Mouse (Mus musculus): Measurements from ENCODE around the gene Nwd1. TPM values are rescaled to one million over a fixed set of nuclear protein-coding genes. Genes with fewer than 3 reads are reported as not detected.

The Nwd1 gene
- total and polyA plus RNA-seq, 2 experiments from 2014 or later: 1.9 to 24.4 TPM

DNA sequence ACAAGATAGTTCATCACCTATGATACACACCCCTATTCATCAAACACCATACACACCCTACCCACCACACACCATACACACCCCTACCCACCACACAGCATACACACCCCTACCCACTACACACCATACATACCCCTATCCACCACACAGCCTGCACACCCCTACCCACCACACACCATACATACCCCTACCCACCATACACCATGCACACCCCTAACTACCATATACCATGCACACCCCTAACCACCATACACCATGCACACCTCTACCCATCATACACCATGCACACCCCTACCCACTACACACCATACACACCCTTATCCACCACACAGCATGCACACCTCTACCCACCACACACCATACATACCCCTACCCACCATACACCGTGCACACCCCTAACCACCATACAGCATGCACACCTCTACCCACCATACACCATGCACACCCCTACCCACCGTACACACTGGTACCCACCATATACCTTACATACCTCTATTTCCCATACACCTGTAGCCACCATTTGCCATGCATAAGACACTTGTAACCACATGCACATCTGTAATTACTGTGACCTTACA is 51.9 kb downstream of the Nwd1 start:
- 97% methylated on average over 2 of the region's 2 CpGs for WGBS

DNA sequence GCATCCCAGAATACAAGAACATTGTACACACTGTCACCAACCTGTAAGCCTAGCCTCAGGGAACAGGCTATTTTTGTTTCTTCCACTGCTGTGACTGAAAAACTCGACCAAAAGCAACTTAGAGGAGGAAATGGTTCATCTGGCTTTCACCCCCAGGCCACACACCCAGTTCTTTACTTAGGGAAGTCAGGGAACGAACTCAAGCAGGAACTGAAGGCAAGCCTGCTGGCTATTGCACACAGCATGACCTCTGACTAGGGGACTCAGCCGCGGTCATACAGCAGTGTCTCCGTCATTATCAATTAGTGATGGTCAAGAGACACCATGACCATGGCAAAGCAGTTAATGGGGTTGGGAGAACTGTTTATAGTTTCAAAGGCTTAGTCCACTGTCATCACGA is 66.1 kb downstream of the Nwd1 start:
- ATAC-seq (no peak), DNase-seq (no peak)
- H3K9ac ChIP-seq: no peak overlapping the region
- no peak for TF ChIP-seq CTCF (IDR thresholded peaks at IDR 0.05; ENCODE audit: low read depth)
- H3K4me1 ChIP-seq (ENCODE audit: insufficient read depth): no peaks in the 10 kb centered on the region
- no peak overlapping the region for H3K4me2 ChIP-seq (ENCODE audit: low read depth)
- no peaks in the 10 kb centered on the region for H3K27me3 ChIP-seq (ENCODE audit: insufficient read depth, low read length)
- no peaks in the 10 kb centered on the region for H3K9me3 ChIP-seq (ENCODE audit: low read length)
- no peaks in the 10 kb centered on the region for H3K36me3 ChIP-seq (ENCODE audit: insufficient read depth)
- no peak overlapping the region for H3K27ac ChIP-seq (ENCODE audit: low read depth, low read length)
- no peak overlapping the region for H3K4me3 ChIP-seq (ENCODE audit: low read depth, low read length)
- WGBS: 62% methylated on average over 6 of the region's 6 CpGs

More for the DNA sequence above, 51.9 kb downstream of the Nwd1 start:
- H3K4me1 ChIP-seq (ENCODE audit: insufficient read depth): no peaks in the 10 kb centered on the region
- DNase-seq: no peak
- no peak overlapping the region for H3K4me2 ChIP-seq (ENCODE audit: low read depth)
- no peak overlapping the region for H3K4me3 ChIP-seq (ENCODE audit: low read depth, low read length)
- no peak for TF ChIP-seq CTCF (IDR thresholded peaks at IDR 0.05; ENCODE audit: low read depth)
- no peaks in the 10 kb centered on the region for H3K9me3 ChIP-seq (ENCODE audit: low read length)
- H3K9ac ChIP-seq: no peak overlapping the region
- ATAC-seq: no peak
- H3K36me3 ChIP-seq (ENCODE audit: insufficient read depth): peaks cover 3% of the 10 kb centered on the region; the same call in 1 of the 2 replicates
- no peak overlapping the region for H3K27ac ChIP-seq (ENCODE audit: low read depth, low read length)
- no peaks in the 10 kb centered on the region for H3K27me3 ChIP-seq (ENCODE audit: insufficient read depth, low read length)

DNA sequence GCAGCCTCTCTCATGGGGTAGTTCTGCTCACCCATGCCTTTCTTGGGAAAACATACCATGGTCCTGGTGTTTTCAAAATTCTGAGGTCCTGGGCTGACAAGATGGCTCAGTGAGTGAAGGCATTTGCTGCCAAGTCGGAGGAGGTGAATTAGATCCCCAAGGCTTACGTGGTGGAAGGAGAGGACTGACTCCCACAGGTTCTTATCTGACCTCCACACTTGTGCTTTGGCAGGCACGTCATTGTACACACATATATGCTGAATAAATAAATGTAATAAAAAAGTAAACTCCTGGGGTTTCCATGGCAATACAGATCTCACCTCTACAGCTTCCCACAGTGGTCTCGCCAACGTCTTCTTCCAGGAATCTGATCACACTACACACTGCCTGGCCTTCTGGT is 70.1 kb downstream of the Nwd1 start:
- no peak for TF ChIP-seq CTCF (IDR thresholded peaks at IDR 0.05; ENCODE audit: low read depth)
- no peak overlapping the region for H3K27ac ChIP-seq (ENCODE audit: low read depth, low read length)
- no peaks in the 10 kb centered on the region for H3K4me1 ChIP-seq (ENCODE audit: insufficient read depth)
- no peak overlapping the region for H3K4me3 ChIP-seq (ENCODE audit: low read depth, low read length)
- ATAC-seq (no peak), DNase-seq (no peak)
- H3K9ac ChIP-seq: no peak overlapping the region
- no peak overlapping the region for H3K4me2 ChIP-seq (ENCODE audit: low read depth)
- H3K36me3 ChIP-seq (ENCODE audit: insufficient read depth): no peaks in the 10 kb centered on the region
- no peaks in the 10 kb centered on the region for H3K27me3 ChIP-seq (ENCODE audit: insufficient read depth, low read length)
- 76% methylated on average over 5 of the region's 5 CpGs for WGBS
- H3K9me3 ChIP-seq (ENCODE audit: low read length): no peaks in the 10 kb centered on the region

DNA sequence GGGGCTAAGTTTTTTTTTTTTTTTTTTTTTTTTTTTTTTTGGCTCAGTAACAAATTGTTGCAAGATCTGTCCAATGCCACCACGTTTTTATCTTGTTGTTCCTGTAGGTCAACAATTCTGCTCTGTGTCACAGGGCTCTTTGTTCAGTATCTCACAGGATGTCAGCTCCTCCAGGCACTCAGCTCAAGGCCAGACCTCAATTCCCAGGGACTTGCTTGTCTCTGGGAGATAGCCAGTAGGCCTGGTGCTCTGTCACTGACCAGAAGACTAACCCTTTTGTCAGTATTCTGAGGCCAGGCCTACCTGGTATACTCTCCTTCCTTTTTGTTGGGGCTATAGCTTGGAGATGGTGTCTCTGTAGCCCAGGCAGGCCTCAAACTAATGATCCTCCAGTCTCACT is 74.0 kb downstream of the Nwd1 start:
- Histone ChIP-seq H3K27me3 (ENCODE audit: insufficient read depth, low read length) (no peaks in the 10 kb centered on the region), H3K4me2 (ENCODE audit: low read depth) (no peak overlapping the region), H3K4me3 (ENCODE audit: low read depth, low read length) (no peak overlapping the region), H3K9ac (no peak overlapping the region), H3K36me3 (ENCODE audit: insufficient read depth) (peaks cover 8% of the 10 kb centered on the region), H3K27ac (ENCODE audit: low read depth, low read length) (no peak overlapping the region), H3K4me1 (ENCODE audit: insufficient read depth) (peaks cover 7% of the 10 kb centered on the region; the same call in 1 of the 2 replicates), H3K9me3 (ENCODE audit: low read length) (no peaks in the 10 kb centered on the region)
- 19% methylated on average over 1 of the region's 1 CpGs for WGBS
- ATAC-seq: no peak
- no peak for TF ChIP-seq CTCF (IDR thresholded peaks at IDR 0.05; ENCODE audit: low read depth)
- DNase-seq: no peak

DNA sequence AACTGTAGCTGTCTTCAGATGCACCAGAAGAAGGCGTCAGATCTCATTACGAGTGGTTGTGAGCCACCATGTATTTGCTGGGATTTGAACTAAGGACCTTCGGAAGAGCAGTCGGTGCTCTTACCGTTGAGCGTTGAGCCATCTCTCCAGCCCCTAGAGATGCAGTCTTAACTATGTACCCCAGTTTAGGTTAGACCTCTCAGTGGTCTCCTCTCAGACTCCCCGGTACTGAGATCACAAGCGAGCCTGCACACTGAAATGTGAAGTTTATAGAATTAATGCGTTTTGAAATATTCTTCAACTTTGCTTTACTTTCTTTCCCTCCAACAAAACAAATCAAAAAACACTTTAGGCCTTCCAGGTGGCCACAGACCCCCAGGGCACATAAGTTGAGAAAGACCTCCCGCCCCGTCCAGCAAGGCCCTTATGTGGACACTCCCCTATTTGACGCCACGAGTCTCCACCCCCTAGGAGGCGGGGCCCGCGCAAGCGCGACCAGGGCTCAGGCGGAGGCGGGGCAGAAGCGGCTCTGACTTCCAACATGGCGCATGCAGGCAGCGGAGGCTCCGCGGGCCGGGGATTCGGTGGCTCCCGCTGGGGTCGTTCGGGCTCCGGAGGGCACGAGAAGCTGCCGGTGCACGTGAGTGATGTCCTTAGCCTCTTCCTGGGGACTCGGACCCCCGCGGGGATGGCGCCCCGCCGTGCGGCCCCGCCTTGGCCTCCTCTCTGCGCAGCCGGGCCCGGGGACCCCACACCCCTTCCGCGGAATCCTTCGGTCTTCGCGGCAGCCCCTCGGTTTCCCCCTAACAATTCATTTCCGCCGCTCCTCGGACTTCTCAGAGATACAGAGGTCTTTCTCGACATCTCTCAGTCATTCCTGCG is 76.5 kb downstream of the Nwd1 start, which contains the start of gene Sin3b:
Sin3b (plus strand) TSS at position 517 of the 882 bp plus-strand sequence.
- Histone ChIP-seq H3K4me3 (ENCODE audit: low read depth, low read length) (peak within 1 kb of the TSS; percentile 99), H3K9me3 (ENCODE audit: low read length) (no peaks in the 10 kb centered on the region), H3K36me3 (ENCODE audit: insufficient read depth) (peaks cover 32% of the 10 kb centered on the region), H3K4me2 (ENCODE audit: low read depth) (peak within 1 kb of the TSS; percentile 95), H3K27me3 (ENCODE audit: insufficient read depth, low read length) (no peaks in the 10 kb centered on the region), H3K27ac (ENCODE audit: low read depth, low read length) (peak within 1 kb of the TSS; percentile 64; the same call in 1 of the 2 replicates), H3K9ac (peak within 1 kb of the TSS; percentile 94), H3K4me1 (ENCODE audit: insufficient read depth) (peaks cover 7% of the 10 kb centered on the region; the same call in 1 of the 2 replicates)
- peak; percentile 92 for DNase-seq
- ATAC-seq: peak; percentile 100
- no peak for TF ChIP-seq CTCF (IDR thresholded peaks at IDR 0.05; ENCODE audit: low read depth)
- WGBS: 14% methylated on average over 56 of the region's 56 CpGs

DNA sequence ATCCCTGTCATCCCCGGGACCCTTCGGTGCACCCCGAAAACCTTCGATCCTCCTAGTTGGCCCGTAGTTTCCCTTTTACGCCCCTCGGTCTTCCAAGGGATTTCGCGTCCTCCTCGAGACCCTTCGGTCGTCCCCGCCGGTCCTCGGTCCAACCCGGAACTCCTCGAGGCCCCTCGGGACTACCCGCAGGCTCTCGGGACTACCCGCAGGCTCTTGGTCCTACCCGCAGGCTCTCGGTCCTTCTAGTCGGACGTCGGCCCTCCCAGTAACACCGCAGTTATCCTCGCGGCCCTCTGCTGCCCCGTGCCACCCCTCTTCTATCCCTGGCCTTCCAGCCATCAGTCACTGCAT is 77.1 kb downstream of the Nwd1 start:
- ATAC-seq: peak; percentile 51
- no peak for TF ChIP-seq CTCF (IDR thresholded peaks at IDR 0.05; ENCODE audit: low read depth)
- Histone ChIP-seq H3K4me1 (ENCODE audit: insufficient read depth) (peaks cover 7% of the 10 kb centered on the region), H3K9ac (peak overlapping the region; percentile 94), H3K4me3 (ENCODE audit: low read depth, low read length) (peak overlapping the region; percentile 99), H3K4me2 (ENCODE audit: low read depth) (peak overlapping the region; percentile 95), H3K36me3 (ENCODE audit: insufficient read depth) (peaks cover 37% of the 10 kb centered on the region), H3K27ac (ENCODE audit: low read depth, low read length) (peak overlapping the region; percentile 64; the same call in 1 of the 2 replicates), H3K27me3 (ENCODE audit: insufficient read depth, low read length) (no peaks in the 10 kb centered on the region), H3K9me3 (ENCODE audit: low read length) (no peaks in the 10 kb centered on the region)
- DNase-seq: peak; percentile 41
- under 1% methylated on average over 30 of the region's 30 CpGs for WGBS

DNA sequence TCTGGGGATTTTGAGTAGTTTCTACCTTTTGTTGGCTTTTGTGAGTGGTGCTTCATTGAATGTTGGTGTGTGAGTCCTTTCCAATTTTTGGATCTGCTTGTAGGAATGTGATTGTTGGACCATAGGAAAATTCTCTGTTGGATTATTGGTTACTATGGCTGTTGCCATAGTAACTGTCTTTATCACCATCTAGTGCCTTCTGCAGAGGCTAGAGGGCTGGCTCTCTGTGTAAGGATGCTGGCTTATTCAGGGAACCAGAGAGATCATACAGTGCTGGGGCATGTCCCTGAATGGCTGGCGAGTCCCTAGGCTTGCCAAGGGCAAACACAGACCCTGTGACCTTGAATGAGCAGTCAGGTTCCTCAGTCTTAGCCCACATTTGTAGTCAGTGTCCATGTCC is 82.1 kb downstream of the Nwd1 start:
- 86% methylated on average over 1 of the region's 1 CpGs for WGBS
- DNase-seq: no peak
- no peak overlapping the region for H3K4me3 ChIP-seq (ENCODE audit: low read depth, low read length)
- no peaks in the 10 kb centered on the region for H3K27me3 ChIP-seq (ENCODE audit: insufficient read depth, low read length)
- H3K36me3 ChIP-seq (ENCODE audit: insufficient read depth): peaks cover 86% of the 10 kb centered on the region
- ATAC-seq: peak; percentile 69
- H3K4me1 ChIP-seq (ENCODE audit: insufficient read depth): peaks cover 7% of the 10 kb centered on the region
- no peak overlapping the region for H3K9ac ChIP-seq
- H3K4me2 ChIP-seq (ENCODE audit: low read depth): no peak overlapping the region
- no peak for TF ChIP-seq CTCF (IDR thresholded peaks at IDR 0.05; ENCODE audit: low read depth)
- no peaks in the 10 kb centered on the region for H3K9me3 ChIP-seq (ENCODE audit: low read length)
- H3K27ac ChIP-seq (ENCODE audit: low read depth, low read length): no peak overlapping the region
